Mouse (Mus musculus): ENCODE results near the gene Psmb5. TPM values are rescaled to one million over a fixed set of nuclear protein-coding genes. Genes with fewer than 3 reads are reported as not detected.

Psmb5 gene
- total RNA-seq, 1 experiment = 202 TPM

DNA sequence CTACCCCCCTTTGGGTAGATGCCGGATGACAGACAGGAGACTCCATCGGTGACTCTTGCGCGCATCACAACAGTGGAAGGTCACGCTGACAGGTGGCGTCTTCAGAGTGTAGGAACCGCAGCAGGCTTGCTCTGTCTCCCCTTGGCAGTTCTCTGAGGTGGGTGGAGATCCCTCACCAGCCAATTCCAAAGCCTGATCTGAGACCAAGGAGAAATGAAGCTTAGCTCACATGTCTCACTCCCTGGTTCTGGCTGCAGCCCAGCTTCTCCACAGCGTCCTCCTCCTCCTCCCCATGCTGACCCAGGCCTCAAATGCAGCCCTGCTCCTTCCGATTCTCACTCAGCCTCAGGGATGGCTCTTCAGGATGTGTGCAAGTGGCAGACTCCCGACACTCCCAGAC is 7.2 kb upstream of the Psmb5 start:
- Histone ChIP-seq H3K27ac (ENCODE audit: insufficient read depth, low read depth, low read length, poor library complexity, severe bottlenecking) (no peak overlapping the region), H3K36me3 (ENCODE audit: control insufficient read depth, insufficient read depth, low read length, poor library complexity, severe bottlenecking) (no peaks in the 10 kb centered on the region), H3K4me1 (ENCODE audit: control insufficient read depth in 2 of 2, insufficient read depth in 2 of 2, low read length in 2 of 2, poor library complexity in 1 of 2) (peaks cover 0 to 5% of the 10 kb centered on the region in 2 experiments; a peak in 1 of 4 replicates), H3K9ac (ENCODE audit: insufficient read depth, low read depth, low read length, poor library complexity, severe bottlenecking) (no peak overlapping the region), H3K4me3 (ENCODE audit: insufficient read depth in 1 of 2, low read depth in 1 of 2, low read length in 2 of 2, poor library complexity in 1 of 2, severe bottlenecking in 1 of 2) (peak overlapping the region; percentile 19 to 48; a peak in 1 of 4 replicates), H3K9me3 (ENCODE audit: control insufficient read depth, insufficient read depth, low read depth, low read length) (no peaks in the 10 kb centered on the region)
- in situ Hi-C loops (cut with MboI; ENCODE audit: low sequenced_read_pairs in 2 of 2, unreplicated experiment in 2 of 2) = loop anchor here in 1 of 2 experiments (25.0 kb wide), 1 partner anchor 563 kb away; no protein-coding TSS in a partner anchor
- no peak for DNase-seq (ENCODE audit: low read depth, low spot score)
- no peak for TF ChIP-seq ZNF384 (IDR thresholded peaks at IDR 0.05; ENCODE audit: low read depth, low read length)
- TF ChIP-seq CHD2 (IDR thresholded peaks at IDR 0.05; ENCODE audit: low read depth, low read length) = no peak
- no peak for TF ChIP-seq ZC3H11A (IDR thresholded peaks at IDR 0.05; ENCODE audit: borderline replicate concordance, low read depth, low read length)
- TF ChIP-seq MAFK (IDR thresholded peaks at IDR 0.05; ENCODE audit: insufficient read depth, low read depth, low read length) = no peak
- TF ChIP-seq HCFC1 (IDR thresholded peaks at IDR 0.05; ENCODE audit: borderline replicate concordance, insufficient read depth, low read length) = no peak

DNA sequence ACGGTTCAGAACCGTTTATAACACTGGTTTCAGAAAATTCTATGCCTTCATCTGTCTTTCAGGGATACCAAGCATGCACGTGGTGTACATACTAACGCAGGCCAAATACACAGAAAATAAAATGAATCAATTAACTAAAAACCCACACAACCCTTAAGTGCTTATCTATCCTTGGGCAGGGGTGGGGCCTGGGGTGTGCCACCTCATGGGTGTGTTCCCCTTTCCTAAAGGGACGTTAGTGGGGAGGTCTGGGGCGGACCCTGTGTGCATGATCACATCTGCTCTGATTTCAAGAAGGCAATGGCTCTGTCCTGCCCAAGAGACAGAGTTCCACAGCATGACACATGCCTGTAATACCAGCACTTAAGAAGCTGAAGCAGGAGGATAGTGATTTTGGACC is 5.5 kb upstream of the Psmb5 start:
- H3K9ac ChIP-seq (ENCODE audit: insufficient read depth, low read depth, low read length, poor library complexity, severe bottlenecking) = no peak overlapping the region
- H3K27ac ChIP-seq (ENCODE audit: insufficient read depth, low read depth, low read length, poor library complexity, severe bottlenecking) = no peak overlapping the region
- in situ Hi-C loops (cut with MboI; ENCODE audit: low sequenced_read_pairs in 2 of 2, unreplicated experiment in 2 of 2) = no loop called here
- no peaks in the 10 kb centered on the region for H3K9me3 ChIP-seq (ENCODE audit: control insufficient read depth, insufficient read depth, low read depth, low read length)
- TF ChIP-seq ZC3H11A (IDR thresholded peaks at IDR 0.05; ENCODE audit: borderline replicate concordance, low read depth, low read length) = no peak
- TF ChIP-seq MAFK (IDR thresholded peaks at IDR 0.05; ENCODE audit: insufficient read depth, low read depth, low read length) = no peak
- no peak for TF ChIP-seq ZNF384 (IDR thresholded peaks at IDR 0.05; ENCODE audit: low read depth, low read length)
- TF ChIP-seq HCFC1 (IDR thresholded peaks at IDR 0.05; ENCODE audit: borderline replicate concordance, insufficient read depth, low read length) = no peak
- TF ChIP-seq CHD2 (IDR thresholded peaks at IDR 0.05; ENCODE audit: low read depth, low read length) = no peak
- no peaks in the 10 kb centered on the region for H3K36me3 ChIP-seq (ENCODE audit: control insufficient read depth, insufficient read depth, low read length, poor library complexity, severe bottlenecking)
- peaks cover 0 to 5% of the 10 kb centered on the region in 2 experiments; a peak in 1 of 4 replicates for H3K4me1 ChIP-seq (ENCODE audit: control insufficient read depth in 2 of 2, insufficient read depth in 2 of 2, low read length in 2 of 2, poor library complexity in 1 of 2)
- H3K4me3 ChIP-seq (ENCODE audit: insufficient read depth in 1 of 2, low read depth in 1 of 2, low read length in 2 of 2, poor library complexity in 1 of 2, severe bottlenecking in 1 of 2) = no peak overlapping the region
- DNase-seq (ENCODE audit: low read depth, low spot score) = no peak

DNA sequence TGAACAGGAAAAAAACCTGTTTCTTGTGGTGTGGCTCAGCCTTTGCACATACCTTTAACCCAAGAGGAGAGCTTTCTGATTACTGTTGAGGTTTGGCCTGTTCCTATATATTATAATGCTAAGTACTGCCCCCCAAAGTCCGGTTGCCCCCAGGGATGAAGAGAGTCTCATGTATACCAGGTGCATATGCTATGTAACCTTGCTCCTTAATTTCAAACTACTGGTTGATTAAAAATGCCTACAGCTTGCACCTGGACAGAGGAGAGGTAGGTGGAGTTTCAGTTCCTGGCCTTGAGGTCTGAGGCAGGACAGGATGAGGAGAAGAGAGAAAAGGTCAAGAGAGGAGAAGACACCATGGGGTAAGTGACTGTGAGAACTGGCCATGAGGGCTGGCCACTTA is 3.3 kb upstream of the Psmb5 start, which contains the start of gene Psmb11:
Gene Psmb11 (plus strand): TSS at position 301 of the 400 bp plus-strand sequence.
- in situ Hi-C loops (cut with MboI; ENCODE audit: low sequenced_read_pairs in 2 of 2, unreplicated experiment in 2 of 2) = no loop called here
- no peaks in the 10 kb centered on the region for H3K9me3 ChIP-seq (ENCODE audit: control insufficient read depth, insufficient read depth, low read depth, low read length)
- DNase-seq (ENCODE audit: low read depth, low spot score) = no peak
- no peak within 1 kb of the TSS for H3K27ac ChIP-seq (ENCODE audit: insufficient read depth, low read depth, low read length, poor library complexity, severe bottlenecking)
- no peak within 1 kb of the TSS for H3K9ac ChIP-seq (ENCODE audit: insufficient read depth, low read depth, low read length, poor library complexity, severe bottlenecking)
- H3K4me3 ChIP-seq (ENCODE audit: insufficient read depth in 1 of 2, low read depth in 1 of 2, low read length in 2 of 2, poor library complexity in 1 of 2, severe bottlenecking in 1 of 2) = no peak within 1 kb of the TSS
- H3K4me1 ChIP-seq (ENCODE audit: control insufficient read depth in 2 of 2, insufficient read depth in 2 of 2, low read length in 2 of 2, poor library complexity in 1 of 2) = peaks cover 0 to 5% of the 10 kb centered on the region in 2 experiments; a peak in 1 of 4 replicates
- TF ChIP-seq ZC3H11A (IDR thresholded peaks at IDR 0.05; ENCODE audit: borderline replicate concordance, low read depth, low read length) (no peak), MAFK (IDR thresholded peaks at IDR 0.05; ENCODE audit: insufficient read depth, low read depth, low read length) (no peak), ZNF384 (IDR thresholded peaks at IDR 0.05; ENCODE audit: low read depth, low read length) (no peak), HCFC1 (IDR thresholded peaks at IDR 0.05; ENCODE audit: borderline replicate concordance, insufficient read depth, low read length) (no peak), CHD2 (IDR thresholded peaks at IDR 0.05; ENCODE audit: low read depth, low read length) (no peak)
- peaks cover 3% of the 10 kb centered on the region for H3K36me3 ChIP-seq (ENCODE audit: control insufficient read depth, insufficient read depth, low read length, poor library complexity, severe bottlenecking)

GRCm38 (mm10) chr14:54617152-54617896 is 498 bp downstream of the Psmb5 start:
- in situ Hi-C loops (cut with MboI; ENCODE audit: low sequenced_read_pairs in 2 of 2, unreplicated experiment in 2 of 2) = no loop called here
- peak overlapping the region; percentile 90 for H3K9ac ChIP-seq (ENCODE audit: insufficient read depth, low read depth, low read length, poor library complexity, severe bottlenecking)
- H3K4me3 ChIP-seq (ENCODE audit: insufficient read depth in 1 of 2, low read depth in 1 of 2, low read length in 2 of 2, poor library complexity in 1 of 2, severe bottlenecking in 1 of 2) = peak overlapping the region; percentile 90 to 91
- peaks cover 27% of the 10 kb centered on the region for H3K36me3 ChIP-seq (ENCODE audit: control insufficient read depth, insufficient read depth, low read length, poor library complexity, severe bottlenecking)
- DNase-seq (ENCODE audit: low read depth, low spot score) = peak; percentile 52
- peaks cover 0 to 6% of the 10 kb centered on the region in 2 experiments; a peak in 2 of 4 replicates for H3K4me1 ChIP-seq (ENCODE audit: control insufficient read depth in 2 of 2, insufficient read depth in 2 of 2, low read length in 2 of 2, poor library complexity in 1 of 2)
- no peaks in the 10 kb centered on the region for H3K9me3 ChIP-seq (ENCODE audit: control insufficient read depth, insufficient read depth, low read depth, low read length)
- TF ChIP-seq CHD2 (IDR thresholded peaks at IDR 0.05; ENCODE audit: low read depth, low read length) (no peak), ZC3H11A (IDR thresholded peaks at IDR 0.05; ENCODE audit: borderline replicate concordance, low read depth, low read length) (no peak), ZNF384 (IDR thresholded peaks at IDR 0.05; ENCODE audit: low read depth, low read length) (no peak), MAFK (IDR thresholded peaks at IDR 0.05; ENCODE audit: insufficient read depth, low read depth, low read length) (no peak)
- H3K27ac ChIP-seq (ENCODE audit: insufficient read depth, low read depth, low read length, poor library complexity, severe bottlenecking) = peak overlapping the region; percentile 65

Data from ES-E14 (cell line).